Mouse (Mus musculus) mouse trophoblast stem cell (cell line): Measurements from ENCODE around the gene Trip12.

ENCODE experiments used
- in situ Hi-C, 2 experiments: fragments of 300-500 bp; cut with MseI, MboI; formaldehyde crosslinking; loops; 2 replicates in 1 of 2; 3 replicates in 1 of 2; pipeline ENCODE4 v1.15.1; 2025

Gene Trip12

DNA sequence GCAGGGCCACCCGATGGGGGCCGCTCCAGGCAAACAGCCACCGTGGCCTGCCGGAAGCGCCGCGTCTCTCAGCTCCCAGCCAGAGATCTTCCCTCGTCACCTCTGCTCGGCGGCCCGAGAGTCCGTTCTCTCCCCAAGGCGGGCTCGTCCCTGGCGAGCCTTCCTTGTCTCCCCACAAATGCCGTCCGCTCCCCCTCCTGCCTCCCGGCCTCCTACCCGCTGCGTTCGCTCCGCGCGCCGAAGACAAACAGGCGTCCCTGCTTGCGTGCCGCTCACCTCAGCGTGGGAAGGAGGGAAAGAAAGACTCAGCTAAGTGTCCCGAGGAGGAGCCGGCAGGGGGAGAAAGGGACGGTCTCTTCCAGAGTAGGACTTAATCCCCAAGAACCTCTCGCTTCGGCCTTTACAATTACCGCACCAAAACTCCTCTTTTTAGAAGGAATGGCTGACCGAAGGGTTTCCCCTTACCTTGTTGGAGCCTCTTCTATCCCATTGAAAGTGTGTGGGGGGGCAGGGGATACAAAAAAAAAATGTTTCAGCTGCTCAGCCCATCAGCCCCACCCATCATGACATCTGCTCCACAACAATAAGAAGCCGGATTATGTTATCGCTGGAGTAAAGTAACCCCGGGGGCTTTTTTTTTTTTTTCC is at the start of gene Trip12:
Gene Trip12 (minus strand): TSS at position 499 of the 647 bp plus-strand sequence.
- in situ Hi-C loops = no loop called here

DNA sequence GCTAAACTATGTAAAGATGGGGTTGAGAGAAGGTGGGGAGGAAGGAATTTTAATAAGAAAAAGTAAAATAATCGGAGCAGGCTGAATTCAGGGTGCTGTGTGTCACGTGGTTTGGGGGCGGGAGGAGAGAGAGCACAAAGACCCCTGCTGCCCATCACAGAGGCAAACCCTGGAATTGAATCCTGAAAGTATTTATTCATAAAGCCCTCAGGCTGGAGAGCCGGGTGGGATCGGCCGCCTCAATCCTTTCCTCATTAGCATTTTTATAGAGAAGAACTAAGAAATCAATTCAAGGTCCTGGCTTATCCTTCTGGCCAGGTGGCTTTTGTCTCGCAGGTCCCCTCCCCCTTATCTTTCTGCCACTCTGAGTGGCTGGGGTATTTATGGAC is 49.7 kb upstream of the Trip12 start:
- in situ Hi-C loops = no loop called here

DNA sequence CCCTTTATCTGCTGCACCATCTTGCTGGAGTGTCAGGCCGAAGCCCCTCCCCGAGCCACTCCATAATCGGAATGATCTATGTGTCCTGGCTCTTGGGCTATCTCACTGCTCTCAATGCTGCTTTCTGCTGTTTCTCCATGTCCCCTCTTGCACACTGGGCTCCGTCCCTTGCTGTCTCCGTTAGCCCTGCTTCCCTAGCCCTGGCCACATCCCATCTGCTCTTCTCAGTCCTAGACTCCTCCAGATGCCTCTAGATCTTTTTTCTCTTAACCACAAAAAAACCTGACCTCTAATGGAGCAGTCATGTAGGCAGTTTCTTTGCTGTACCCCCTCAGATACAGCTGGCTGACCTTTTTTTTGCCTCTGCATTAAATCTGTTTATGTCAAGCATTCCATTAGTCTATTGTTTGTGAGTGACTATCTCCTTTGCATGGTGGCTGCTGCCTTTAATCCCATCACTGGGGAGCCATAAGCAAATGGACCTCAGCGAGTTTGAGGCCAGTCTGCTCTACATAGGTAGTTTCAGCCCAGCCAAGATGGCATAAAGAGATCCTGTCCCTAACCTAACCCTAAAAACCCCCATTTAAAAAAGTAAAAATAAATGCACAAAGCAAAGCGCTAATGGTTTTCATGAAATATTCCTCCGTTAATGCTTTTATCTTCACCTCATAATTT is 49.2 kb upstream of the Trip12 start:
- in situ Hi-C loops = no loop called here

DNA sequence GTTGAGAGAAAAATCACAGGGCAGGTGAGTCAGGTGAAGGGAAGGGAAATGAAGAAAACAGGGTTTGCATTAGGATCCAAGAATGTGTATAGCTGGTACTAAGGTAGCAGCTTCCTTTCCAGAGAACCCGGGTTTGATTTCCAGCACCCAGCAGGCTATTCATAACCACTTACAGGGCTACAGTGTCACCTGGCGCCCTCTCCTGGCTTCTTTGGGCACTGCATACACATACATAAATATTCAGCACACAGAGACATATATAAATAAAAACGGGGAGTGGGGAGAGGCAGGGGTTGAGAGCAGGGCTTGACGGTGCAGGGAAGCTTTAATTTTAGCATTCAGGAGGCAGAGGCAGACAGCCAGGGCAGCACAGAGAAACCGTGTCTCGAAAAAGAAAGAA is 45.6 kb upstream of the Trip12 start:
- in situ Hi-C loops = no loop called here

DNA sequence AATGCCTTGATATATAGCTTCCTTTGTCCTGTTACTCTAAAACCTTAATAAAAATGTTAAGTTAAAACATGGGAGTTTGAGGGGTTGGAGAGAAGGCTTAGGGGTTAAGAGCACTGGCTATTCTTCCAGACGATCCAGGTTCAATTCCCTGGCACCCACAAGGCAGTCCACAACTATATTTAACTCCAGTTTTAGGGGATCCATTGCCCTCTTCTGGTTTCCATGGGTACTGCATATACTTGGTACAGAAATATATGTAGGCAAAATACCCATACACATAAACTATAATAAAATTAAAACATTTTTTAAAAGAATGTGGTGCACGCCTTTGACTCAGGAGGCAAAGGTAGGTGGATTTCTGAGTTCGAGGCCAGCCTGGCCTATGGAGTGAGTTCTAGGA is 44.9 kb upstream of the Trip12 start:
- in situ Hi-C loops = no loop called here

DNA sequence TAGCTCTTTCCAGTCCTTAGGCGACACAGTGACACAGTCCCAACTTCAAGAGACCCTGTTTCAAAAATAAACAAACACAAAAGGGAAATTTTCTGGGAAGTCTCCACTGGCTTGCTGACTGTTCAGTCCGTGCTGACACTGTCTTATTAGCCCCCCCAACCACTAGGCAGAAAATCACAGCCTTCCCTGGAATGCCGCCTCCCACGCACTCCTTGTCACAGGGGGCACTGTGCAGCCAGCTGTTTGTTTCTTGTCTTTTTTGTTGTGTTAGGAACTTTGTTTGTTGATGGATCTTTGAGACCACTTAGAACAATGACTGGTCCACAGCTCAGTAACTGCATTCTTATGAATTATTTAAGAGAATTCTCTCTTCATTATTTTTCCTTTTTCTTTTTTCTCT is 43.6 kb upstream of the Trip12 start:
- in situ Hi-C loops = no loop called here

DNA sequence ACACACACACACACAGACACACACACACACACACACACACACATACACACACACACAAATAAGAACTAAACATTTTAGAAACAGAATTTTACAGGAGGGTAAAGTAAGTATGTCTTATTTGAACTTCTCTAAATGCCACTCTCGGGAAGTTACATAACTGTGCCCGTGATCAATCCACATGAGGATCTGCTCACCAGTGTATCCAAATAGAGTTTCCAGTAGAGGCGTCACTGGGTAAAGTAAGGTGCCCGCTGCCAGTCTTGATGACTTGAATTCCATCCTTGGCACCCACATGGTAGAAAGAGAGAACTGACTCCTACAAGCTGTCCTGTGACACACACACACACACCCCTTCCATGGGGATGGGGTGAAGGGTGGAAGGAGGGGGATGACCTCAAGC is 42.6 kb upstream of the Trip12 start:
- in situ Hi-C loops = no loop called here

DNA sequence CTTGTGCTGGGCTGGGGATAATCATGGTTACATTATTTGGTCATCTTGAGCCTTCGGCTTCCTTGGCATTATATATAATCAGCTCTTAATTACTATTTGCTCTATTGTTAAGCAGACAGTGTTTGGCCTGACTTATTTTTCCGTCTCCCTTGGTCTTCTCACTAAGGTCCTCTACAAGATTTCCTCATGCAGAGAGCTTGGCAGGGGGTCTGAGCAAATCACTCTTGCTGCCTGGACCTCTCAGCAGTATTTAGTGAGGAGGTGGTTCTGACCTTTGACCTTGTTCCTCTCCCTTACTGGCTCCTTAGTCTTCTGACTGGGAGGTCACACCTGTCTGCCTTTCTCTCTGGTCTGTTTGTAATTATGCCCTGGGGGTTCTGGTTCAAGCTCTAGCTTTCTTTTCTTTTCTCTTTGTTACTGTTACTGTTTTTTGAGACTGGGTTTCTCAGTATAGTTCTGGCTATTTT is 41.8 kb upstream of the Trip12 start:
- in situ Hi-C loops = no loop called here

DNA sequence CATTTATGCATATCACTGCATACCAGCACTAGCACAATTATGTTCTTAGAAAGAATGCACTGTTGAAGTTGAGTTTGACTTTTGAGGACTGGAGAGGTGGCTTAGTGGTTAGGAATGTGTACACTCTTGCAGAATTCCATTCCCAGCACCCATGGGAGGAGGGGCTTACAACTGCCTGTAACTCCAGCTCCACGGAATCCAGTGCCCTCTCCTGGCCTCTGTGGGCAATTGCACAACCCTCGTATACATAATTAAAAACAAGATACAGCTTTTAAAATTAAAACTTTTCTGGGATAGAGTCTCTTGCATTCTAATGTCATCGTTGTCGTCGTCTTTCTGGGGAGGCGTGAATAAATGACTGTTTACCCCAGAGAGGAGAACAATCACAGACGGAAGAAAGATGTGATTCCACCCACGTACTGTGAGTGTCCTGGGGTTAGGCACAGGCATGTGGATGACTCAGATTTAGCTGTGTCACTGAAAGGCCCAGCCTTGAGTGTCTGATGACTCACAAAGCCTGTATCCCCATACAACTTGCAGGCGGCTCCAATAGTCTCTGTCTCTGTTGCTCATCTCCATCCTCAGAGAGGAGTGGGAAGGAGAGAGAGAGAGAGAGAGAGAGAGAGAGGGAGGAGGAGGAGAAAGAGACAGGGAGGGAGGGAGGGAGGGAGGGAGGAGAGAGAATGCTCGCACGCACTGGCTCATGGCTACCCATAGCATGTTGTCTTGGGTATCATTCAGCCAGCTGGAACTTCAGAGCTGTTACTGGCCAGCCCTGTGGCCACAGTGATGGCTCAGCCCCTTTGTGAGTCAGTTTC is 41.1 kb upstream of the Trip12 start:
- in situ Hi-C loops = no loop called here

DNA sequence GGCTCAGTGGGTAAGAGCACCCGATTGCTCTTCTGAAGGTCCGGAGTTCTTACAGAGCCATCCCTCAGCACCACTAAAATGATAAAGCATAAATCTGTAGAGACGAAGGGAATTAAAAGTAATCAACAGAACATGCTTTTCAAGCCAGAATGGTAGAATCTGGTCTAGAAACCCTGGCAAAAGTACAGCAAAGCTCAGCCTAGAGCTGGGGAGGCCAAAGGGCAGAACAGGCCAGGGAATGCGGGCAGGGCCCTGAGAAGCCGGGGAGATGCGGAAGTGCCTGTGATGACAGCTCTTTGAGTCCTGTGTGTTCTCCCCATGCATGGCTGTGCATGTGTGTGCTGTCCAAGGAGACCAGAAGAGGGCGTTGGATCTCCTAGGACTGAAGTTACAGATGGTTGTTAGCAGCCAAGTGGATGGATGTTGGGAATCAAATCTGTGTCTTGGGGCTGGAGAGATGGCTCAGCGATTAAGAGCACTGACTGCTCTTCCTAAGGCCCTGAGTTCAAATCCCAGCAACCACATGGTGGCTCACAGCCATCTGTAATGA is 39.3 kb upstream of the Trip12 start:
- in situ Hi-C loops = no loop called here

DNA sequence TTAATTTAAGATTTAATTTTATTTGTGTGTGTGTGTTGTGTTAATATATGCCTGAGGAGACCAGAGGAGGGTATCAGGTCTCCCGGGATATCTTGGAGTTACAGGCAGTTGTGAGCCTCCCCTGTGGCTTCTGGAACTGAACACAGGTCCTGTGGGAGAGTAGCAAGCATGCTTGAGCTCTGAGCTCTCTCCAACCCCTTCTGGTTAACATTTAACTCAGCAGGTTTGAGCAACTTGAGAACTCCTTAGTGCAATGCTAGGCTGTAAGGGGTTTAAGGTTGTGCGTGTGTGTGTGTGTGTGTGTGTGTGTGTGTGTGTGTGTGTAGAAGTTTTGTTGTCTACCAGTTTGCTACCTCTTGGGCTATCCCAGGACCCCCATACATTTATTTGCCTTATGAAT is 37.3 kb upstream of the Trip12 start:
- in situ Hi-C loops = no loop called here

DNA sequence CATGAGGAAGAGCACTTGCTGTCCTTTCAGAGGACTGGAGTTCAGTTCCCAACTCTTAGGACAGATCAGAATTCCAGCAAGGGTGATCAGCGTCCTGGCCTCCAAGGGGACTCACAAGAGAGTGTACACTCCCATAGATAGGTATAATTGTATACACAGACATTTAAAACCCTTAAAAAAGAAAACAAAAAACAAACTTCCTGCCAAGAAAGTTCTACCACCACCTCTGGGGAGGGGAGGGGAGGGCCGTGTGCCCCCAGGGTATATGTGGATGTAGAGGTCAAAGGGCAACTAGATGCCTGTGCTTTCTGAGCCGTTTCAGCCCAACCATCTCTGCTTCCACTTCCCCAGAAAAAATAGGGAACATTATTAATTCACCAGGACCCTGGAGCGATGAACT is 32.6 kb upstream of the Trip12 start:
- in situ Hi-C loops = no loop called here

DNA sequence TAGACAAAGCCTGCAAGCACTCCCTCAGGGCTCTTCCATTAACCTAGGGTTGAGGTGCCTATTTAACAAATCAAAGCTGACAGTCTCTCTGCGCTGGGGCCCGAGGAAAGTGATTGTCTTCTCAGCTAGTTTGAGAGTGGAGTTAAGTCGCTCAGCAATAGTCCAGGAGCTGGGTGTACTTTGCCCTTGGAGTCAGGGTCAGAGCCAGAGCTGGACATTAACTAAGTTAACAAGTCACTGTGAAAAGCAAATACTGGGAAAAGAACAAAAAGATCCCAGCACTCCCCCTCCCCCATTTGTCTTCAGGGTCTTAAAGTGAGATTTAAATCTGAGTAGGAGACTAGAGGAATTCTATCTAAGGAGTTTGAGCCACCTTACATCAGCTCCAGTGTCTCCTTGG is 31.8 kb upstream of the Trip12 start:
- in situ Hi-C loops = no loop called here

DNA sequence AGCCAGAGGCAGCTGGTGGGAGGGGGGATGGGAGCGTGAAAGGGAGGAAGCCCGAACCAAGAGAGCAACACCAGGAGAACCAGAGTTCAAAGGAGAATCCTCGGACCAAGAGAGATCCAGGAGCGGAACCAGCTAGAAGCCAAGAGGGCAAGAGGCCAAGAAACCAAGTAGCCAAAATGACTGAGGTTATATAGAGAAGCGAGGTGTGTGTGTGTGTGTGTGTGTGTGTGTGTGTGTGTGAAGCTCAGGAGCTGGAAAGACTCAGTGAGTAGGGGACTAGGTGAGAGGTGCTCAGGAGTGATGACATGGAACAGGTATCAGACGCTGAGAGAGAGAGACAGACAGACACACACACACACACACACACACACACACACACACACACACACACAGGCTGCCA is 30.8 kb upstream of the Trip12 start:
- in situ Hi-C loops = no loop called here

DNA sequence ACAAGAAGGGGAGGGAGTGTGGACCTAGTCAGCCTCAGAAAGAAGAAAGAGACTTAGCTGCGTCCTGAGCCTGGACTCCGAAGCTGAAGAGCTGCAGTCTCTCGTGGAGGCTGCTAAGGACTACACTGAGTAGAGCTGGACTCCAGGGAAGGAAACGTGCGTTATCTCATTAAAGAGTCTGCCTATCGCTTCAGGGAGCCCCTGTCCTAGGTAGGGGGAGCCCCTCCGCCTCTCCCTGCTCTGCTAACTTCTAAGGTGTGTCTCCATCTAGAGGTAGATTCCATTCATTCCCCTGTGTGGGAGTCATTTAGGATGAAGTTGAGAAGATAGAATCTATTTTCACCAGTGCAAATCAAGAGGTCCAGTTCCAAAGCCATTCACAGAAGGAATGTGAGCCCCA is 29.2 kb upstream of the Trip12 start:
- in situ Hi-C loops = no loop called here

DNA sequence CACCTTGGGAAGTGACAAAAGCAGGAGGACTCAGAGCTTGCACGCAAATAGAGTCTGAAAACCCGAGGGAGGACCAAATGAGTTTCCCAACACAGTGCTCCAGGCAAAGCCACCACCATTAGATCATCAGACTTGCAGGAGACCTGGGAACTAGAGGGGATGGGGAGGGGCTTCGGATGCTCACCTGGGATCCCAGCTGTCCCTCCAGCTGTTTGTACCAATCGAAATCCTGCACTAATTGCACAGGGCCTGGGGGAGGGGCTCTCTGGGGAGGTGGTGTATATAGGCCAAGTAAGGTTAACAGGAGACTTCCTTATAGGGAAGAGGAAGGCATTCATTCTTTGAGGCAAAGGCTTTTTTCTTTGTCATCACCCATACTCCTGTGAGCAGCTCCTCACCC is 28.5 kb upstream of the Trip12 start:
- in situ Hi-C loops = no loop called here

DNA sequence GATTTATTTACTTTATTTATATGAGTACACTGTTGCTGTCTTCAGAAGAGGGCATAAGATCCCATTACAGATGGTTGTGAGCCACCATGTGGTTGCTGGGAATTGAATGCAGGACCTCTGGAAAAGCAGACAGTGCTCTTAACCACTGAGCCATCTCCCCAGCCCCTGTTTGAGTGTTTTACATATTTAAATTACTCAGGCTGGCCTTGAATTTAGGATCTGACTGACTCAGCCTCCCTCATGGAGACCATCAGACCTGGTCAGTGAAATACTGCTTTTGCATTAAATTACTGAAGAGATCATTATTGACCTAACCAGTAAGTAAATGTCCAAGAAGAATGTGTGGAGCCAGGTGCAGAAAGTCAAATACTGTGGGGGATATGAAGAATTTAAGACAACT is 28.0 kb upstream of the Trip12 start:
- in situ Hi-C loops = no loop called here

DNA sequence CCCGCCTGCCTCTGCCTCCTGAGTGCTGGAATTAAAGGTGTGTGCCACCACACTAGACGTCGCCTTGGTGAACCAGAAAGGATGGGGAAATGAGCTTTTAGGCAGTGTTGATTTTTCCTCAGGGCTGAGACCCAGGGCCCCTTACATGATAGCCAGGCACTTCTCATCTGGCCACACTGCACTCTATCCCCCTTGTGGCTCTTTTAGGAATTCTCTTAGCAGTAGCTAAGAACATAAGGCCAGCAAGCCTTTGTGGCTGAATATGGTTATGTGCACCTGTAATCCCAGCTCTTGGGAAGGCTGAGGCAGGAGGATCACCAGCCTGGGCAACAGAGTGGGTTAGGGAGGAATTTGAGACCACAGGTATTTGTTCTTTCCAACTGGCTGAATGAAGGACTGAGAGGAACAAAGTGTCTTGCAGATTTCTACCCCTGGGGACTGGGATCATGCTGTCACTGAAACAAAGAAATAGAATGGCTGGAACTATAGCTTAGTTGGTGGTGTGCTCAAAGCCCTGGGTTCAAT is 26.5 kb upstream of the Trip12 start:
- in situ Hi-C loops = no loop called here

DNA sequence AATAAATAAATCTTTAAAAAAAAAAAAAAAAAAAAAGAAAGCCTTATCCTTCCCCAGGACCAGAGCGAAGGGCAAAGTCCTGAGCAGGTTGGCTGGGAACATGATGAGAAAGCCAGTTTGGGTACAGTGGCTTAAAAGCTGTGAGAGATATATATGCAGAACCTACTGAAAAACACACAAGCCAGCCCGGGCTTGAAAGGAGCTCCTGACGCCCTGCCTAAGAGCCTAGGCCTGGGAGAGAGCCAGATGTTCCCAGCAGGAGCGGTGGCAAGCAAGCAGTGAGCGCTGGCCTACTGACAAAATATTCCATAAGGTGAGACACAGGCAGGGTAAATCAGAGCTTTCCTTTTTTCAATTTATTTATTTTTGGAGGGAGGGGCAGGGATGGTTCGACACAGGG is 25.9 kb upstream of the Trip12 start:
- in situ Hi-C loops = no loop called here

DNA sequence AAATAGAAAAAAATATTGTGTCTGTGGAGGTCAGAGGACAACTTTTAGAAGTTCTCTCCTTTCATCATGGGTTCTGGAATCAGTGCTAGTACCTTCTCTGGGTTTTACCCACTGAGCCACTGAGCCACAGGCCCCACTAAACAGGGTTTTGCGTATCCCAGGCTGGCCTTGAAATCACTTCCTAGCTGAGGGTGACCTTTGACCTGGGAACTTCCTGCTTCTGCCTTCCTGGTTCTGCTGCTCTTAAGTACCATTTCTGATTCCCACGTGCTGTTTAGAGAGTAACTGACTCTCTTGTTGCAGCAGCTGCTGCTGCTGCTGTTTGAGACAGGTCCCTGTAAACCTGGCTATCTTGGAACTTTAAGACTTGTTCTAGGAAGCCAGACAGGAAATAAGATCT is 24.3 kb upstream of the Trip12 start:
- in situ Hi-C loops = no loop called here

DNA sequence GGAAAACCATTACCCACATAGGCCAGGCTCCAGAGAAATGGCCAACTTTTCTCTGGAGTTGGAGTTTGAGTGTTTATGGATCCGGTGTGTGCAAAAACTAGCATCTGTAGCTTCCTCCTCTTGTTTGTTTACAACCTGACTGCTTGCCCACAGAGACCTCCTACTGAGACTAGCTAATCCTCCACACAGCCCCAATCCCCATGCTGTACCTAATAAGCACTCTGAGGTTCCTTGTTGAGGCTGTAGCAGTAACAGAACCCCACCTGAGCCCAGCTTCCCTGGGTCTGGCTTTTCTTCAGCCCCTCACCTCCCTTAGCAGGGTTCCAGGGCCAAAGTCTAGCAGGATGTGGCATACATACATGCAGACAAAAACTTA is 20.9 kb upstream of the Trip12 start:
- in situ Hi-C loops = no loop called here
